Mouse (Mus musculus) limb, embryonic 14.5 days (tissue): ENCODE measurements at regions not wholly inside any gene's neighbourhood (a gene's known extent, or its start where the extent isn't known, plus 50 kb on each side); places are given as distances from the start of the nearest gene placed in this dataset.

ENCODE experiments used
- ATAC-seq: fragments of 200-750 bp; cut with Nextera tagmentation; 2 replicates; pipeline ENCODE4 v1.8.0; 2017; ENCODE audit warnings: low read depth, moderate number of reproducible peaks, moderate TSS enrichment; ENCODE audit not compliant: low FRiP score
- DNase-seq: peaks from one replicate; pipeline ENCODE4 v3.0.0-alpha.2; 2015; ENCODE audit warnings: low spot score
- H3K27ac ChIP-seq: fragments of 300-500 bp; sonication (generic); replicated peaks from 2 replicates; pipeline ENCODE4 v1.5.1; 2014; ENCODE audit warnings: low read depth, mild to moderate bottlenecking, low read length, moderate library complexity, mixed read lengths
- H3K27me3 ChIP-seq: fragments of 300-500 bp; sonication (generic); 2 replicates; pipeline ENCODE4 v1.6.1; 2014; ENCODE audit warnings: low read length, mixed read lengths; ENCODE audit not compliant: control insufficient read depth, insufficient read depth
- H3K36me3 ChIP-seq: fragments of 300-500 bp; sonication (generic); 2 replicates; pipeline ENCODE4 v1.6.1; 2014; ENCODE audit warnings: mild to moderate bottlenecking, low read length, moderate library complexity, mixed read lengths; ENCODE audit not compliant: control insufficient read depth, insufficient read depth
- H3K4me1 ChIP-seq: fragments of 300-500 bp; sonication (generic); 2 replicates; pipeline ENCODE4 v1.6.1; 2014; ENCODE audit warnings: antibody characterized with exemption, low read length, mixed read lengths; ENCODE audit not compliant: control insufficient read depth, insufficient read depth
- H3K4me2 ChIP-seq: fragments of 300-500 bp; sonication (generic); replicated peaks from 2 replicates; pipeline ENCODE4 v1.6.1; 2014; ENCODE audit warnings: low read depth, mild to moderate bottlenecking, low read length, moderate library complexity; ENCODE audit not compliant: severe bottlenecking
- H3K4me3 ChIP-seq: fragments of 300-500 bp; sonication (generic); replicated peaks from 2 replicates; pipeline ENCODE4 v1.5.1; 2014; ENCODE audit warnings: low read length
- H3K9ac ChIP-seq: fragments of 300-500 bp; sonication (generic); 2 replicates; pipeline ENCODE4 v1.6.1; 2014; ENCODE audit warnings: mild to moderate bottlenecking, low read depth, low read length, moderate library complexity; ENCODE audit not compliant: severe bottlenecking
- H3K9me3 ChIP-seq: fragments of 300-500 bp; sonication (generic); 2 replicates; pipeline ENCODE4 v1.6.1; 2016; ENCODE audit warnings: low read length; ENCODE audit not compliant: control insufficient read depth
- POLR2A ChIP-seq: fragments of 200-500 bp; IDR thresholded peaks from 2 replicates; pipeline ENCODE4 v1.8.0; 2012; ENCODE audit warnings: inconsistent platforms, mild to moderate bottlenecking, moderate library complexity, borderline replicate concordance; ENCODE audit not compliant: insufficient read depth, insufficient read length; ENCODE audit errors: extremely low read depth
- WGBS: fragments of 180-500 bp; shearing (Covaris S2); extraction: QIAGEN DNeasy Blood & Tissue Kit; methylation state at CpG from one replicate; pipeline ENCODE4 v1.1.7; 2014; 5-methylcytosine and 5-hydroxymethylcytosine counted together

DNA sequence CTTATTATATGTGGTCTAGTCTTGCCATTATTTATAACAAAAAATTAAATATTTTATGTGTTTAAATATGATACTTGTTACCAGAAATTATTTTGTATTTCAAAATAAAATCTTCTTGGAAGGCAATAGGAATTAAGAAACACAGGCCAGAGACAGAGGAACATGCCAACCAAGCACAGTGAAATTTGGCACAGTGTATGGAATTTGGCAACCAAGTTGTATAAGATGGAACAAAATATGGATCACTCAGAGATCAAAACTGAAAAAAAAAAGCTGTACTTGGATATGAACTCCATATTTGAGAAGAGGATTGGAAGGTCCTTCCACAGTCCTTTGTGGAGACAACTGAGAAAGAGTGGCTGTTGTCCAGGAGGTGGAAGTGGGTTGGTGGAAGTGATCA lies 163.1 kb upstream of the Tom1l1 start:
- H3K4me3 ChIP-seq = no peak overlapping the region
- ATAC-seq (no peak), DNase-seq (no peak)
- no peaks in the 10 kb centered on the region for H3K36me3 ChIP-seq
- TF ChIP-seq POLR2A = no peak
- no peaks in the 10 kb centered on the region for H3K4me1 ChIP-seq
- no peaks in the 10 kb centered on the region for H3K9me3 ChIP-seq
- no peak overlapping the region for H3K27ac ChIP-seq
- no peaks in the 10 kb centered on the region for H3K27me3 ChIP-seq
- H3K9ac ChIP-seq = no peak overlapping the region
- H3K4me2 ChIP-seq = no peak overlapping the region

DNA sequence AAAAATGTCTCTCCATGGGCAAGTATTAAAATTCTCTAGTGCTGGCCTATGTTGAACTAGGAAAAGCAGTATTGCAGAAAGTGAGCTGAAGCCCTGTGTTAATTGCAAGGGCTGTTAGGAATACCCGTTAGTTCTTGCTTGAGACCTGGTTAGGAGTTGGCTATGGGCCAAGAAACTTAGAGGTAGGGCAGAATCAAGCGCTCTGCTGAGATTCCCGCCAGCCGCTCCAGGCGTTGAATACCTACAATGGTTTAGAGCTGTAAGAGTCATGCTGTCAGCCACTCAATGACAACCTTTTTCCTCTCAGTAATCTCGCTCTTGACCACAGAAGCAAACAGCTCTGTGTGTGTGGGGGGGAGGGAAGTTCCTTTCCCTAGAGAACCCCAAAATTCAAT lies 156.8 kb upstream of the Tom1l1 start:
- 38% methylated on average over 6 of the region's 6 CpGs for WGBS
- DNase-seq = peak; percentile 65
- H3K4me2 ChIP-seq = no peak overlapping the region

GRCm38 (mm10) chr11:90844266-90844924 lies 156.2 kb upstream of the Tom1l1 start:
- H3K4me3 ChIP-seq = no peak overlapping the region
- DNase-seq = no peak
- peaks cover 5% of the 10 kb centered on the region for H3K9me3 ChIP-seq
- ATAC-seq = no peak; the same call in 1 of the 2 replicates
- no peaks in the 10 kb centered on the region for H3K4me1 ChIP-seq
- no peak overlapping the region for H3K27ac ChIP-seq
- no peak overlapping the region for H3K4me2 ChIP-seq
- no peaks in the 10 kb centered on the region for H3K27me3 ChIP-seq
- no peak for TF ChIP-seq POLR2A
- H3K36me3 ChIP-seq = no peaks in the 10 kb centered on the region
- 33% methylated on average over 15 of the region's 15 CpGs for WGBS
- no peak overlapping the region for H3K9ac ChIP-seq

More for the DNA sequence above, 156.8 kb upstream of the Tom1l1 start:
- Histone ChIP-seq H3K27me3 (no peaks in the 10 kb centered on the region), H3K9me3 (peaks cover 5% of the 10 kb centered on the region), H3K9ac (no peak overlapping the region), H3K4me1 (no peaks in the 10 kb centered on the region), H3K27ac (no peak overlapping the region), H3K4me3 (no peak overlapping the region), H3K36me3 (no peaks in the 10 kb centered on the region)
- ATAC-seq = no peak; the same call in 1 of the 2 replicates
- TF ChIP-seq POLR2A = no peak

DNA sequence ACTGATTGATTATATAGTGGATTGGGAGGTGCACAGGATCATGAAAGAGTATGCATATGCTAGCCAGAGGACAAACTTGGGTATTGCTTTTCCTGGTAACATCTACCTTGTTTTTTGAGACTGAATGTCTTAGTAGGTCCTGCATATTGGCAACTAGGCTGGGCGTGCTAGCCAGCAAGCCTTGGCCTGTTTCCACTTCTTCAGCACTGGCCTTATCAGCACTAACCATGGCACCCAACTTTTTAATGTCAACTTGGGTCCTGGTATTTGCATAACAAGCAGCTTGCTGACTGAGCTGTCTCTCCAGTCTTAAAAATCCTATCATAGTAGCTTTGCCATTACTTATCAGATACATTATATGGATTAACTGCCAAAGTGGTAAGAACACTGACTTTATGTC lies 150.0 kb upstream of the Tom1l1 start:
- Histone ChIP-seq H3K9ac (no peak overlapping the region), H3K36me3 (no peaks in the 10 kb centered on the region), H3K9me3 (peaks cover 3% of the 10 kb centered on the region), H3K4me3 (no peak overlapping the region), H3K4me2 (no peak overlapping the region), H3K27ac (no peak overlapping the region), H3K27me3 (no peaks in the 10 kb centered on the region), H3K4me1 (no peaks in the 10 kb centered on the region)
- ATAC-seq (no peak), DNase-seq (no peak)
- TF ChIP-seq POLR2A = no peak
- 88% methylated on average over 1 of the region's 1 CpGs for WGBS

- no peaks in the 10 kb centered on the region for H3K27me3 ChIP-seq
- H3K36me3 ChIP-seq = no peaks in the 10 kb centered on the region
- H3K9me3 ChIP-seq = no peaks in the 10 kb centered on the region
- no peak overlapping the region for H3K4me3 ChIP-seq
- DNase-seq (peak; percentile 67), ATAC-seq (peak; percentile 65)
- no peak overlapping the region for H3K4me2 ChIP-seq
- no peak for TF ChIP-seq POLR2A
- H3K4me1 ChIP-seq = no peaks in the 10 kb centered on the region
- H3K9ac ChIP-seq = no peak overlapping the region
- WGBS = 37% methylated on average over 5 of the region's 5 CpGs
- 0 out of 2 replicates have a peak overlapping the region, but pooled peaks have one; percentile 3 for H3K27ac ChIP-seq
Observed at GRCm38 (mm10) chr11:90824761-90825160, 136.6 kb upstream of the Tom1l1 start.

GRCm38 (mm10) chr11:90816727-90817126 lies 128.6 kb upstream of the Tom1l1 start:
- Histone ChIP-seq H3K4me2 (no peak overlapping the region), H3K27ac (no peak overlapping the region), H3K27me3 (no peaks in the 10 kb centered on the region), H3K4me3 (no peak overlapping the region), H3K4me1 (no peaks in the 10 kb centered on the region), H3K36me3 (no peaks in the 10 kb centered on the region), H3K9ac (no peak overlapping the region), H3K9me3 (no peaks in the 10 kb centered on the region)
- WGBS = 67% methylated on average over 2 of the region's 2 CpGs
- ATAC-seq (no peak), DNase-seq (no peak)
- no peak for TF ChIP-seq POLR2A
